Mouse (Mus musculus) brain, embryonic 14.5 days (tissue): ENCODE data around the gene Cd19. TPM values are rescaled to one million over a fixed set of nuclear protein-coding genes. Genes with fewer than 3 reads are reported as not detected.
"Not testable (repeated sequence)": the region's sequence is repeated elsewhere in the genome, so short reads cannot be mapped to it uniquely, and the experiment has no call there.

Experiments
- DNase-seq: peaks from one replicate; pipeline ENCODE4 v3.0.0-alpha.2; 2011; ENCODE audit warnings: low read depth
- CTCF ChIP-seq: fragments of 200-500 bp; IDR thresholded peaks from 2 replicates; pipeline ENCODE4 v1.5.1; 2012; ENCODE audit warnings: inconsistent platforms, mild to moderate bottlenecking, moderate library complexity, borderline replicate concordance; ENCODE audit not compliant: insufficient read depth, insufficient read length; ENCODE audit errors: extremely low read depth
- POLR2A ChIP-seq: fragments of 200-500 bp; IDR thresholded peaks from 2 replicates; pipeline ENCODE4 v1.6.1; 2012; ENCODE audit warnings: mild to moderate bottlenecking, inconsistent platforms, borderline replicate concordance; ENCODE audit not compliant: poor library complexity, insufficient read depth, insufficient read length, severe bottlenecking; ENCODE audit errors: extremely low read depth
- polyA plus RNA-seq: library from polyadenylated mRNA; depleted of rRNA; stranded (reverse); fragments of >200 nt; gene quantifications from 2 replicates; pipeline ENCODE4 v1.2.3, GENCODE M21; 2012

Cd19 gene
- polyA plus RNA-seq, 1 experiment: 0.05 TPM

GRCm38 (mm10) chr7:126428631-126429502, 14.2 kb upstream of the Cd19 start, which contains the start of gene Rabep2:
Rabep2 (plus strand) TSS chr7:126428759.
- TF ChIP-seq POLR2A: peak; percentile 62; the same call in 1 of the 2 replicates
- TF ChIP-seq CTCF: no peak
- DNase-seq: peak; percentile 95

- no peak for DNase-seq
- no peak for TF ChIP-seq CTCF
- no peak for TF ChIP-seq POLR2A
These were observed 13.5 kb upstream of the Cd19 start for GRCm38 (mm10) chr7:126428154-126428553.

GRCm38 (mm10) chr7:126427323-126427860, 12.7 kb upstream of the Cd19 start:
- DNase-seq: peak; percentile 13
- TF ChIP-seq POLR2A: no peak
- TF ChIP-seq CTCF: no peak

GRCm38 (mm10) chr7:126424161-126424560, 9.5 kb upstream of the Cd19 start:
- TF ChIP-seq POLR2A (no peak), CTCF (no peak)
- no peak for DNase-seq

- DNase-seq: no peak
- TF ChIP-seq POLR2A: no peak
- TF ChIP-seq CTCF: no peak
These were observed 7.1 kb upstream of the Cd19 start for GRCm38 (mm10) chr7:126421756-126422155.

- no peak for TF ChIP-seq POLR2A
- TF ChIP-seq CTCF: no peak
- DNase-seq: no peak
These were observed 3.8 kb upstream of the Cd19 start for GRCm38 (mm10) chr7:126418496-126418895.

GRCm38 (mm10) chr7:126417606-126418005, 2.9 kb upstream of the Cd19 start:
- TF ChIP-seq CTCF (no peak), POLR2A (no peak)

GRCm38 (mm10) chr7:126417045-126417444, 2.4 kb upstream of the Cd19 start:
- peak; percentile 15 for DNase-seq
- TF ChIP-seq POLR2A (no peak), CTCF (no peak)

More at GRCm38 (mm10) chr7:126417606-126418005, 2.9 kb upstream of the Cd19 start:
- DNase-seq: no peak

- TF ChIP-seq POLR2A: no peak
- TF ChIP-seq CTCF: no peak
- DNase-seq: no peak
These were observed 1.9 kb upstream of the Cd19 start for GRCm38 (mm10) chr7:126416615-126417014.

GRCm38 (mm10) chr7:126411061-126411460, 3.6 kb downstream of the Cd19 start:
- no peak for DNase-seq
- TF ChIP-seq POLR2A (no peak), CTCF (no peak)

GRCm38 (mm10) chr7:126408686-126409085, 6.0 kb downstream of the Cd19 start:
- no peak for DNase-seq

GRCm38 (mm10) chr7:126402518-126402917, 12.2 kb downstream of the Cd19 start:
- DNase-seq: not testable (repeated sequence)

More at GRCm38 (mm10) chr7:126408686-126409085, 6.0 kb downstream of the Cd19 start:
- TF ChIP-seq POLR2A (no peak), CTCF (no peak)
